Mouse (Mus musculus): ENCODE measurements around the gene Gm21905. TPM values are rescaled to one million over a fixed set of nuclear protein-coding genes. Genes with fewer than 3 reads are reported as not detected.

Gm21905 gene
- polyA plus RNA-seq, 1 experiment from 2014 or later: not detected

GRCm38 (mm10) chr5:67884422-67885210 lies 61.6 kb downstream of the Gm21905 start:
- ATAC-seq (replicated peaks; ENCODE audit: low FRiP score, low TSS enrichment, low read depth): no peak

GRCm38 (mm10) chr5:67883564-67884171 lies 62.6 kb downstream of the Gm21905 start:
- Histone ChIP-seq H3K4me3 (ENCODE audit: low read depth, low read length) (no peak overlapping the region), H3K27ac (ENCODE audit: low read depth) (no peak overlapping the region), H3K27me3 (replicated peaks; ENCODE audit: control insufficient read depth, insufficient read depth, low read length) (no peaks in the 10 kb centered on the region), H3K9ac (ENCODE audit: low read length) (no peak overlapping the region), H3K4me2 (ENCODE audit: low read length) (no peak overlapping the region), H3K4me1 (replicated peaks; ENCODE audit: control insufficient read depth, insufficient read depth, low read length) (no peaks in the 10 kb centered on the region), H3K36me3 (ENCODE audit: control insufficient read depth, insufficient read depth, low read length) (no peaks in the 10 kb centered on the region), H3K9me3 (ENCODE audit: control insufficient read depth, low read length) (no peaks in the 10 kb centered on the region)
- no peak for ATAC-seq (replicated peaks; ENCODE audit: low FRiP score, low TSS enrichment, low read depth)
- 55% methylated on average over 1 of the region's 1 CpGs for WGBS
- no peak for DNase-seq (ENCODE audit: low spot score)

More at GRCm38 (mm10) chr5:67884422-67885210, 61.6 kb downstream of the Gm21905 start:
- 82% methylated on average over 9 of the region's 9 CpGs for WGBS
- no peak overlapping the region for H3K9ac ChIP-seq (ENCODE audit: low read length)
- no peak overlapping the region for H3K27ac ChIP-seq (ENCODE audit: low read depth)
- no peaks in the 10 kb centered on the region for H3K4me1 ChIP-seq (replicated peaks; ENCODE audit: control insufficient read depth, insufficient read depth, low read length)
- no peak for DNase-seq (ENCODE audit: low spot score)
- H3K4me3 ChIP-seq (ENCODE audit: low read depth, low read length): no peak overlapping the region
- H3K36me3 ChIP-seq (ENCODE audit: control insufficient read depth, insufficient read depth, low read length): no peaks in the 10 kb centered on the region
- no peaks in the 10 kb centered on the region for H3K27me3 ChIP-seq (replicated peaks; ENCODE audit: control insufficient read depth, insufficient read depth, low read length)
- H3K9me3 ChIP-seq (ENCODE audit: control insufficient read depth, low read length): no peaks in the 10 kb centered on the region
- no peak overlapping the region for H3K4me2 ChIP-seq (ENCODE audit: low read length)

Other genes starting within 250 kb of the Gm21905 start
- gene Atp8a1, start 99.0 kb downstream of the Gm21905 start, polyA plus RNA-seq (2014; fragmentation: Nextera tagmentation; extraction: Ambion mirVana): 17.5 and 17.9 TPM in 2 replicates
- gene Gm5108, start 4.8 kb downstream of the Gm21905 start, polyA plus RNA-seq (2014; fragmentation: Nextera tagmentation; extraction: Ambion mirVana): not detected in 2 replicates
- gene Grxcr1, start 85.4 kb upstream of the Gm21905 start, polyA plus RNA-seq (2014; fragmentation: Nextera tagmentation; extraction: Ambion mirVana): not detected in 2 replicates